8 mouse cellular contexts compared by ENCODE assay signal in the genomic region with DNA sequence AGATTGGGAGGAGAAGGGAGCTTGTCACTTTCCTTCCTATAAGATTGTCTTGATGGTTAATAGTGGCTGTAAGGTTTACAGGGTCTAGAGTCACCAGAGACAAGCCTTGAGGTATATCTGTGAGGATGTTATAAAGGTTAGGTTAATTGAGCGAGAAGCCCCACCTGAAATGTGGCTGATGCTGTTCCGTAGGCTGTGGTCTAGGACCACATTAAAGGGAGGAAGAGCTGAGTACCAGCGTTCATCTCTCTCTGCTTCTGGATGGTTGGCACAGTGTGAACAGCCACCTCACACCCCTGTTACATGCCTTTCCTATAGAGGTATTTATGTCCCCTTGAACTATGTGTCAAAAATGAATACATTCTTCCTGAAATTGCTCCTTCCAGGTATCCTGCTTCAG.
"Had no signal": no experiment of that assay in that cellular context is flagged by ENCODE, and none has a peak within 500 bp of the region (broad histone marks: within the 10 kb centered on the region; RNA-seq: fewer than 3 reads in every experiment).

No protein-coding gene starts in this region.

- DNase-seq: kidney, adult 18-20 months; kidney, postnatal 10 days; kidney, postnatal 4 days; left cerebral cortex, postnatal 4 days; lung, adult 18-20 months; right cerebral cortex, adult 18-20 months; right cerebral cortex, postnatal 25 days had no signal

- ATAC-seq: midbrain, embryonic 13.5 days had no signal
